Mouse (Mus musculus) neural tube, embryonic 12.5 days (tissue): ENCODE results near the gene Dnal4. TPM values are rescaled to one million over a fixed set of nuclear protein-coding genes. Genes with fewer than 3 reads are reported as not detected.
A peak's percentile ranks its signal among the peaks of the same experiment; 100 is the strongest.

Experiments
- ATAC-seq: fragments of 200-750 bp; cut with Nextera tagmentation; 2 replicates; pipeline ENCODE4 v1.8.0; 2017; ENCODE audit warnings: low read depth, mild to moderate bottlenecking, moderate TSS enrichment, moderate library complexity; ENCODE audit not compliant: low FRiP score
- H3K27ac ChIP-seq: fragments of 300-500 bp; sonication (generic); 2 replicates; pipeline ENCODE4 v1.5.1; 2016
- H3K27me3 ChIP-seq: fragments of 300-500 bp; sonication (generic); replicated peaks from 2 replicates; pipeline ENCODE4 v1.6.1; 2016; ENCODE audit warnings: mild to moderate bottlenecking
- H3K36me3 ChIP-seq: fragments of 300-500 bp; sonication (generic); 2 replicates; pipeline ENCODE4 v1.6.1; 2016; ENCODE audit warnings: mild to moderate bottlenecking
- H3K4me1 ChIP-seq: fragments of 300-500 bp; sonication (generic); 2 replicates; pipeline ENCODE4 v1.6.1; 2016
- H3K4me2 ChIP-seq: fragments of 300-500 bp; sonication (generic); replicated peaks from 2 replicates; pipeline ENCODE4 v1.6.1; 2016; ENCODE audit warnings: mild to moderate bottlenecking
- H3K4me3 ChIP-seq: fragments of 300-500 bp; sonication (generic); 2 replicates; pipeline ENCODE4 v1.5.1; 2016
- H3K9ac ChIP-seq: fragments of 300-500 bp; sonication (generic); 2 replicates; pipeline ENCODE4 v1.6.1; 2016; ENCODE audit warnings: mild to moderate bottlenecking
- H3K9me3 ChIP-seq: fragments of 300-500 bp; sonication (generic); 2 replicates; pipeline ENCODE4 v1.6.1; 2016; ENCODE audit warnings: mild to moderate bottlenecking
- WGBS: fragments of 180-500 bp; shearing (Covaris S2); methylation state at CpG from one replicate; pipeline ENCODE4 v1.1.7; 2016; 5-methylcytosine and 5-hydroxymethylcytosine counted together
- polyA plus RNA-seq: library from polyadenylated mRNA; unstranded; fragments of >200 nt; fragmentation: Nextera tagmentation; extraction: Ambion mirVana; gene quantifications from 2 replicates; pipeline ENCODE4 v1.2.1, GENCODE M21; 2016

The Dnal4 gene
- polyA plus RNA-seq, 1 experiment from 2014 or later, result 73.1 TPM

- peaks cover 41% of the 10 kb centered on the region for H3K27me3 ChIP-seq
- H3K36me3 ChIP-seq, result no peaks in the 10 kb centered on the region
- no peak overlapping the region for H3K4me3 ChIP-seq
- H3K27ac ChIP-seq, result no peak overlapping the region
- no peak for ATAC-seq
- WGBS, result 57% methylated on average over 5 of the region's 5 CpGs
- peaks cover 10% of the 10 kb centered on the region for H3K4me1 ChIP-seq
- no peak overlapping the region for H3K4me2 ChIP-seq
- H3K9me3 ChIP-seq, result no peaks in the 10 kb centered on the region
- H3K9ac ChIP-seq, result no peak overlapping the region
Observed at GRCm38 (mm10) chr15:79808658-79809057, 31.0 kb upstream of the Dnal4 start.

GRCm38 (mm10) chr15:79808114-79808513, 30.5 kb upstream of the Dnal4 start:
- no peaks in the 10 kb centered on the region for H3K36me3 ChIP-seq
- ATAC-seq, result no peak
- no peak overlapping the region for H3K4me2 ChIP-seq
- H3K27me3 ChIP-seq, result peaks cover 46% of the 10 kb centered on the region
- H3K4me1 ChIP-seq, result peaks cover 11% of the 10 kb centered on the region
- H3K9me3 ChIP-seq, result no peaks in the 10 kb centered on the region
- WGBS, result 37% methylated on average over 5 of the region's 5 CpGs
- no peak overlapping the region for H3K27ac ChIP-seq
- no peak overlapping the region for H3K9ac ChIP-seq
- H3K4me3 ChIP-seq, result no peak overlapping the region

GRCm38 (mm10) chr15:79807050-79807449, 29.4 kb upstream of the Dnal4 start:
- no peak overlapping the region for H3K4me3 ChIP-seq
- no peak overlapping the region for H3K9ac ChIP-seq
- H3K4me1 ChIP-seq, result peaks cover 11% of the 10 kb centered on the region
- peaks cover 57% of the 10 kb centered on the region for H3K27me3 ChIP-seq
- H3K36me3 ChIP-seq, result no peaks in the 10 kb centered on the region
- no peak overlapping the region for H3K27ac ChIP-seq
- 53% methylated on average over 1 of the region's 1 CpGs for WGBS
- no peak for ATAC-seq
- H3K4me2 ChIP-seq, result no peak overlapping the region
- no peaks in the 10 kb centered on the region for H3K9me3 ChIP-seq

- Histone ChIP-seq H3K4me3 (no peak overlapping the region), H3K27ac (no peak overlapping the region), H3K4me1 (peaks cover 11% of the 10 kb centered on the region), H3K9ac (no peak overlapping the region), H3K9me3 (no peaks in the 10 kb centered on the region), H3K36me3 (no peaks in the 10 kb centered on the region), H3K4me2 (peak overlapping the region; percentile 90), H3K27me3 (peaks cover 62% of the 10 kb centered on the region)
- 18% methylated on average over 8 of the region's 8 CpGs for WGBS
- no peak for ATAC-seq
Observed at GRCm38 (mm10) chr15:79805246-79805645, 27.6 kb upstream of the Dnal4 start.

GRCm38 (mm10) chr15:79804352-79805071, 26.9 kb upstream of the Dnal4 start, which contains the start of gene Nptxr:
Gene Nptxr, minus strand, starts transcription at chr15:79804766.
- Histone ChIP-seq H3K27ac (0 out of 2 replicates have a peak within 1 kb of the TSS, but pooled peaks have one; percentile 32), H3K9me3 (no peaks in the 10 kb centered on the region), H3K36me3 (no peaks in the 10 kb centered on the region), H3K9ac (peak within 1 kb of the TSS; percentile 77), H3K4me3 (peak within 1 kb of the TSS; percentile 64), H3K4me1 (peaks cover 14% of the 10 kb centered on the region), H3K27me3 (peaks cover 62% of the 10 kb centered on the region), H3K4me2 (peak within 1 kb of the TSS; percentile 90)
- WGBS, result under 1% methylated on average over 68 of the region's 91 CpGs
- ATAC-seq, result peak; percentile 61

GRCm38 (mm10) chr15:79803533-79804351, 26.1 kb upstream of the Dnal4 start:
- Histone ChIP-seq H3K27me3 (peaks cover 62% of the 10 kb centered on the region), H3K4me3 (peak overlapping the region; percentile 64), H3K27ac (0 out of 2 replicates have a peak overlapping the region, but pooled peaks have one; percentile 32), H3K36me3 (no peaks in the 10 kb centered on the region), H3K4me1 (peaks cover 14% of the 10 kb centered on the region), H3K4me2 (peak overlapping the region; percentile 90), H3K9ac (peak overlapping the region; percentile 77), H3K9me3 (no peaks in the 10 kb centered on the region)
- whole genome bisulfite sequencing, result 4% methylated on average over 81 of the region's 81 CpGs
- ATAC-seq, result peak; percentile 38

GRCm38 (mm10) chr15:79802304-79802703, 24.7 kb upstream of the Dnal4 start:
- Histone ChIP-seq H3K9ac (no peak overlapping the region), H3K4me2 (no peak overlapping the region), H3K9me3 (no peaks in the 10 kb centered on the region), H3K27ac (no peak overlapping the region), H3K4me1 (peaks cover 14% of the 10 kb centered on the region), H3K36me3 (no peaks in the 10 kb centered on the region), H3K4me3 (no peak overlapping the region), H3K27me3 (peaks cover 57% of the 10 kb centered on the region)
- no peak for ATAC-seq
- WGBS, result 73% methylated on average over 4 of the region's 4 CpGs

- H3K9ac ChIP-seq, result no peak overlapping the region
- H3K27me3 ChIP-seq, result peaks cover 51% of the 10 kb centered on the region
- no peak overlapping the region for H3K27ac ChIP-seq
- peaks cover 14% of the 10 kb centered on the region for H3K4me1 ChIP-seq
- 74% methylated on average over 2 of the region's 2 CpGs for WGBS
- H3K36me3 ChIP-seq, result no peaks in the 10 kb centered on the region
- no peak overlapping the region for H3K4me3 ChIP-seq
- H3K4me2 ChIP-seq, result no peak overlapping the region
- no peaks in the 10 kb centered on the region for H3K9me3 ChIP-seq
- no peak for ATAC-seq
Observed at GRCm38 (mm10) chr15:79801646-79802045, 24.0 kb upstream of the Dnal4 start.

- Histone ChIP-seq H3K27ac (no peak overlapping the region), H3K4me2 (no peak overlapping the region), H3K27me3 (peaks cover 42% of the 10 kb centered on the region), H3K9me3 (no peaks in the 10 kb centered on the region), H3K36me3 (no peaks in the 10 kb centered on the region), H3K4me1 (peaks cover 14% of the 10 kb centered on the region), H3K9ac (no peak overlapping the region), H3K4me3 (no peak overlapping the region)
- no peak for ATAC-seq
- WGBS, result 51% methylated on average over 11 of the region's 11 CpGs
Observed at GRCm38 (mm10) chr15:79800701-79801100, 23.1 kb upstream of the Dnal4 start.

- H3K4me2 ChIP-seq, result no peak overlapping the region
- no peak for ATAC-seq
- no peak overlapping the region for H3K4me3 ChIP-seq
- no peaks in the 10 kb centered on the region for H3K36me3 ChIP-seq
- 88% methylated on average over 10 of the region's 10 CpGs for WGBS
- H3K4me1 ChIP-seq, result peaks cover 3% of the 10 kb centered on the region; the same call in 1 of the 2 replicates
- H3K27ac ChIP-seq, result no peak overlapping the region
- no peak overlapping the region for H3K9ac ChIP-seq
- H3K27me3 ChIP-seq, result peaks cover 27% of the 10 kb centered on the region
- H3K9me3 ChIP-seq, result no peaks in the 10 kb centered on the region
Observed at GRCm38 (mm10) chr15:79798591-79798990, 20.9 kb upstream of the Dnal4 start.

GRCm38 (mm10) chr15:79797680-79798079, 20.0 kb upstream of the Dnal4 start:
- no peak for ATAC-seq
- Histone ChIP-seq H3K4me1 (0 out of 2 replicates have a peak, but pooled peaks cover 3% of the 10 kb centered on the region), H3K9me3 (no peaks in the 10 kb centered on the region), H3K36me3 (no peaks in the 10 kb centered on the region), H3K4me3 (no peak overlapping the region), H3K27ac (no peak overlapping the region), H3K9ac (no peak overlapping the region), H3K27me3 (peaks cover 22% of the 10 kb centered on the region), H3K4me2 (no peak overlapping the region)
- WGBS, result 88% methylated on average over 8 of the region's 8 CpGs

- no peak overlapping the region for H3K9ac ChIP-seq
- ATAC-seq, result no peak
- peaks cover 19% of the 10 kb centered on the region for H3K27me3 ChIP-seq
- H3K4me3 ChIP-seq, result no peak overlapping the region
- 0 out of 2 replicates have a peak, but pooled peaks cover 6% of the 10 kb centered on the region for H3K4me1 ChIP-seq
- no peaks in the 10 kb centered on the region for H3K36me3 ChIP-seq
- WGBS, result 88% methylated on average over 7 of the region's 7 CpGs
- no peaks in the 10 kb centered on the region for H3K9me3 ChIP-seq
- H3K4me2 ChIP-seq, result no peak overlapping the region
- no peak overlapping the region for H3K27ac ChIP-seq
Observed at GRCm38 (mm10) chr15:79797096-79797495, 19.4 kb upstream of the Dnal4 start.
